Mouse (Mus musculus) thymus, adult 2 months (tissue): Measurements from ENCODE around the gene Adgrg3. TPM values are rescaled to one million over a fixed set of nuclear protein-coding genes. Genes with fewer than 3 reads are reported as not detected.

ENCODE experiments used
- DNase-seq: peaks from one replicate; pipeline ENCODE4 v3.0.0; 2021
- H3K27ac ChIP-seq: fragments of 200-500 bp; 2 replicates; pipeline ENCODE4 v1.5.1; 2012; ENCODE audit warnings: low read length, control low read depth; ENCODE audit not compliant: control insufficient read depth, insufficient read depth
- H3K27me3 ChIP-seq: fragments of 200-500 bp; 2 replicates; pipeline ENCODE4 v1.6.1; 2012; ENCODE audit warnings: mild to moderate bottlenecking, low read length, moderate library complexity, mixed read lengths; ENCODE audit not compliant: control insufficient read depth, insufficient read depth
- H3K36me3 ChIP-seq: fragments of 200-500 bp; 2 replicates; pipeline ENCODE4 v1.6.1; 2012; ENCODE audit warnings: mild to moderate bottlenecking, low read length, moderate library complexity; ENCODE audit not compliant: control insufficient read depth, insufficient read depth
- H3K4me1 ChIP-seq: fragments of 200-500 bp; replicated peaks from 2 replicates; pipeline ENCODE4 v1.6.1; 2012; ENCODE audit warnings: low read length; ENCODE audit not compliant: control insufficient read depth, insufficient read depth
- H3K4me3 ChIP-seq: fragments of 200-500 bp; 2 replicates; pipeline ENCODE4 v1.5.1; 2012; ENCODE audit warnings: mild to moderate bottlenecking, low read length, control low read depth, moderate library complexity; ENCODE audit not compliant: control insufficient read depth, insufficient read depth
- CTCF ChIP-seq: fragments of 200-500 bp; IDR thresholded peaks from 2 replicates; pipeline ENCODE4 v1.5.1; 2012; ENCODE audit warnings: mild to moderate bottlenecking, control low read depth, low read length, moderate library complexity, borderline replicate concordance; ENCODE audit not compliant: control insufficient read depth, poor library complexity, insufficient read depth; ENCODE audit errors: extremely low read depth
- POLR2A ChIP-seq: fragments of 200-500 bp; IDR thresholded peaks from 2 replicates; pipeline ENCODE4 v1.6.1; 2012; ENCODE audit warnings: mild to moderate bottlenecking, low read length, control low read depth, moderate library complexity; ENCODE audit not compliant: control insufficient read depth, poor library complexity, insufficient read depth; ENCODE audit errors: extremely low read depth
- WGBS: fragments of 180-500 bp; shearing (Covaris S2); methylation state at CpG from one replicate; pipeline ENCODE4 v1.1.7; 2018; 5-methylcytosine and 5-hydroxymethylcytosine counted together
- polyA plus RNA-seq: library from polyadenylated mRNA; depleted of rRNA; stranded (reverse); fragments of >200 nt; gene quantifications from 2 replicates; pipeline ENCODE4 v1.2.3, GENCODE M21; 2012

Adgrg3 gene
- polyA plus RNA-seq, 1 experiment, result 27.0 TPM

- Histone ChIP-seq H3K27me3 (no peaks in the 10 kb centered on the region), H3K36me3 (peaks cover 6% of the 10 kb centered on the region; the same call in 1 of the 2 replicates), H3K27ac (no peak overlapping the region), H3K4me3 (no peak overlapping the region), H3K4me1 (peaks cover 21% of the 10 kb centered on the region)
- WGBS, result 32% methylated on average over 5 of the region's 5 CpGs
- TF ChIP-seq POLR2A, result no peak
- TF ChIP-seq CTCF, result no peak
- DNase-seq, result peak; percentile 45
Observed at GRCm38 (mm10) chr8:95000684-95001083, 16.8 kb upstream of the Adgrg3 start.

GRCm38 (mm10) chr8:95001165-95001564 lies 16.3 kb upstream of the Adgrg3 start:
- WGBS, result 77% methylated on average over 5 of the region's 5 CpGs
- Histone ChIP-seq H3K4me3 (no peak overlapping the region), H3K36me3 (peaks cover 6% of the 10 kb centered on the region; the same call in 1 of the 2 replicates)

GRCm38 (mm10) chr8:95001655-95002054 lies 15.8 kb upstream of the Adgrg3 start:
- Histone ChIP-seq H3K27me3 (no peaks in the 10 kb centered on the region), H3K36me3 (peaks cover 7% of the 10 kb centered on the region; the same call in 1 of the 2 replicates), H3K4me1 (peaks cover 21% of the 10 kb centered on the region), H3K27ac (no peak overlapping the region), H3K4me3 (no peak overlapping the region)
- TF ChIP-seq POLR2A (no peak), CTCF (peak; percentile 88; the same call in 1 of the 2 replicates)
- DNase-seq, result peak; percentile 82
- WGBS, result 19% methylated on average over 7 of the region's 7 CpGs

More at GRCm38 (mm10) chr8:95001165-95001564, 16.3 kb upstream of the Adgrg3 start:
- no peak overlapping the region for H3K27ac ChIP-seq
- no peaks in the 10 kb centered on the region for H3K27me3 ChIP-seq
- H3K4me1 ChIP-seq, result peaks cover 21% of the 10 kb centered on the region
- DNase-seq, result no peak
- TF ChIP-seq POLR2A (no peak), CTCF (no peak)

GRCm38 (mm10) chr8:95002089-95002655 lies 15.3 kb upstream of the Adgrg3 start:
- Histone ChIP-seq H3K36me3 (peaks cover 9% of the 10 kb centered on the region; the same call in 1 of the 2 replicates), H3K4me1 (peaks cover 21% of the 10 kb centered on the region), H3K4me3 (no peak overlapping the region), H3K27me3 (no peaks in the 10 kb centered on the region), H3K27ac (no peak overlapping the region)
- WGBS, result 78% methylated on average over 8 of the region's 8 CpGs
- TF ChIP-seq CTCF, result no peak
- no peak for TF ChIP-seq POLR2A
- no peak for DNase-seq

- Histone ChIP-seq H3K4me1 (0 out of 2 replicates have a peak, but pooled peaks cover 6% of the 10 kb centered on the region), H3K4me3 (no peak overlapping the region), H3K36me3 (peaks cover 11% of the 10 kb centered on the region; the same call in 1 of the 2 replicates), H3K27ac (no peak overlapping the region), H3K27me3 (no peaks in the 10 kb centered on the region)
- TF ChIP-seq CTCF (no peak), POLR2A (no peak)
- 50% methylated on average over 15 of the region's 15 CpGs for WGBS
- no peak for DNase-seq
Observed at GRCm38 (mm10) chr8:95012442-95012919, 5.0 kb upstream of the Adgrg3 start.

- Histone ChIP-seq H3K27me3 (no peaks in the 10 kb centered on the region), H3K27ac (no peak overlapping the region), H3K4me1 (peaks cover 14% of the 10 kb centered on the region), H3K36me3 (peaks cover 7% of the 10 kb centered on the region; the same call in 1 of the 2 replicates), H3K4me3 (no peak overlapping the region)
- DNase-seq, result no peak
- 88% methylated on average over 4 of the region's 4 CpGs for WGBS
- TF ChIP-seq CTCF, result no peak
- no peak for TF ChIP-seq POLR2A
Observed at GRCm38 (mm10) chr8:95015866-95016265, 1.6 kb upstream of the Adgrg3 start.
